Mouse (Mus musculus) kidney, postnatal 4 days (tissue): ENCODE results near the gene Tnfrsf8.
"Not testable (repeated sequence)": the region's sequence is repeated elsewhere in the genome, so short reads cannot be mapped to it uniquely, and the experiment has no call there.

Source experiments
- DNase-seq, 2 experiments: peaks; one replicate each; pipeline ENCODE4 v3.0.0; 2021; ENCODE audit warnings: mixed read lengths in 2 of 2

Tnfrsf8 gene

DNA sequence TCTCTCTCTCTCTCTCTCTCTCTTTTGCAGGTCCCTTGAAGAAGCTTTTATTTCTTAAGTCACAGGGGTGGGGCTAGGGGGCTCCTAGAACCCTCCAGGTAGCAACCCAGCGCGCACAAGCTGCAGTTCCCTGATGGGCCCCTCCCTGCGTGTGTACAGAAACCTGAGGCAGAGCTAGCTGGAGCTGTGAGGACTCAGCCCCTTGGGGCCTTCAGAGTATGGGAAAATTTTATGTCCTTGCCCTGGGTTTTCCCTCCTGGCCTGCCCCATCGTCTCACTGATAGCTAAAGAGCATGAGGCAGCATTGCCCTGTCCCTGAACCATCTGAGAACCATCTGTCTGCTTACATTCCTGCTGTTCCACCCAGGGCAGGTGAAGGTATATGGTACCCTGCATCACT, 8.5 kb downstream of the Tnfrsf8 start:
- DNase-seq: no peak

DNA sequence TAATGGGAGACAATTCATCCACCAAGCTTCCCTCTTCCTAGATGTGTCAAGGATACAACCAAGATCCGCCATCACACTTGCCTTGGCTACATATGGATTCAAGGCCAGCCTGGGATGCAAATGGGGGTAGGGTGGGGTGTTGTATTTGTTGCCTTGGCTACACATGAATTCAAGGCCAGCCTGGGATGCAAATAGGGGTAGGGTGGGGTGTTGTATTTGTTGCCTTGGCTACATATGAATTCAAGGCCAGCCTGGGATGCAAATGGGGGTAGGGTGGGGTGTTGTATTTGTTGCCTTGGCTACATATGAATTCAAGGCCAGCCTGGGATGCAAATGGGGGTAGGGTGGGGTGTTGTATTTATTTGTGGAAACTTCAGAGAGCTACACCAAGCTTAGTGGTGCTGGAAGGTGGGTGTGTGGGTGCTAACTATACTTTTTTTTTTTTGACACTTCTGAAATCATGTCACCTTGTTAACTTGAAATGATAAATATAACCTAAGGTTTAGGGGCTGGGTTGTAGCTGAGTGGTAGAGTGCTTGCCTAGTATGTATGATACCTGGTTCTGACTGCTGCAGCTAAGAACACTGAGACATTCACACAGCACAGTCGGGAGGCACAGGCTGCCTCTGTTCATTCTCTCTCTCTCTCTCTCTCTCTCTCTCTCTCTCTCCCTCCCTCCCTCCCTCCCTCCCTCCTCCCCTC, 9.2 kb downstream of the Tnfrsf8 start:
- DNase-seq: not testable (repeated sequence)

DNA sequence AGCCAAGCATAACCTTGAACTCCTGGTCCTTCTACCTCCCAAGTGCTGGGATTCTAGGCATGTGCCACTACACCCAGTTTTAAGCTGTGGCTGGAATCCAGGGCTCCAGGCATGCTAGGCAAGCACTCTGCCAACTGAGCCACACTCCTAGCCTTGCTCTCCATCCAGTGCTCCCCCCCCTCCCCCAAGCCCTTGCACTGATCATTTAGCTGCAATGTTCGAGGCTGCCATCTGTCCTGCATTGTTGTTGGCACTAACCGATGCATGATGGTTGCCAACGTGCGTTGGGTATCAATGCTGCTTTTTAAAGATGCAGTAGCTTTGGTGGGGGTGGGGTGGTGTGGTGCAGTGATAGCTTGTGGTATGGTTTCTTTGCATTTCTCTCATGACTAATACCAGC, 10.9 kb downstream of the Tnfrsf8 start:
- DNase-seq: no peak

DNA sequence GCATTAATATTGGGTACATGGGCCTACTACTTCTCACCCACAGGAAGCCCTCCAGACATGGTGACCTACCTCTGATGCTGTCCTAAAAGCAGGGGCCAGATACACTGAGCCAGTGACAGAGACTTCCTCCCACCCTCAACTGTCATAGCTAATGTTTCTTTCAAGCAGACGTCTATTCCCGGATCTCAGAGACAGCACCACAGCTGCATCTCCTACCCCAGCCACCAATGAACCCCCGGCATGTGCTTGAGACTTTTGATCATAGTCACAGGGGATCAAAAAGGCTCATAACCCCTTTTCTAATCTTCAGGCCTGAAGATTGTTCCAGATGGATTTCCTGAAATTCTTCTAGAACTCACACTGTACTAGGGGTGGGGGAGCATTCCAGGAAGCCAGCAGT, 12.9 kb downstream of the Tnfrsf8 start:
- no peak for DNase-seq

DNA sequence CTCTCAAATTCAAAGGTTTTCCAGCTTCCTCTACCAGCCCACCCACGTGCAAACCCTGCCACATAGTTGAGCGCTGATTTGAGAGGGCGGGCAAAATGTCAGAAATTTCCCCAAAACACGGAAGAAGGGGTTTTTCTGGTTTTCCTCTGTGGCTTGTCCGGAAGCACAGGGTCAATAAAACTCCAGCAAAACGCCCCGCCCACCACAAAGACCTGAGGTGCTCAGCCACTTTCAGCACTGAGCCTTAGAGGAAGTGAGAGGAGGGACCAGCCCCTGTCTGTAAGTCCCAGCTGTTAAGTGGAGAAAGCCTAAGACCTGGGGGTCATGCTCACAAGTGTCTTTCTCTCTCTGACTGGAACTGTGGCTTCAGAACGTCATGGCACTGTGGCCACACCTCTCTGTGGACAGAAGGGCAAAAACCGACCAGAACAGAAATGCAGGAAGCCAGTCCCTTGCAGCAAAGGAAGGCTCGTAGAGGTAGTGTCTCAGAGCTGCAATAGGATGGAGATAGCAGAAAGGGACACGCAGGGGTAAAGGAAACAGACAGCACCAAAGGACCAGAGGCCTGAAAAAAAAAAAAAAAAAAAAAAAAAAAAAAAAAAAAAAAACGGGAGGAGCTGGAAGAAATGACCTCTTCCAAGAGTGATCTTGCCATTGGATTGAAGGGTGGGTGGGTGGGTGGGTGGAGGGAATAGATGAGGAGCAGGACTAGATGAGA, 14.6 kb downstream of the Tnfrsf8 start:
- DNase-seq: peak; percentile 11 to 32

DNA sequence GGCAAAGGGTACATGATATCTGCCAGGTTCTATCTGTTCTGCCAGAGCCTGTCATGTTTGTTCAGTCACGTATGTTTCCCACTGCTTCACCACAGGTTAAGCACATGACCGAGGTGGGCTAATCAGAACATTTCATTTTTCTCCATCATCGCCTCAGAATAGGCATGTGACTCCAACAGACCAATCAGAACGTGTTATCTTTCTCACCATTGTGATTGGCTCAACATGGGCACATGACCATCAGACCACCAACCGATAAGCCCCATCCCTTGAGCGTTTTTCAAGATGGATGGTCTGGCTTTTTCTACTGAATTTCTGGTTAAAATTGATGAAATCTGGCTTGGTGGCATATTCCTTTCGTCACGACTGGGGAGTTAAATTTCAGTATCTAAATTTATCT, 15.6 kb downstream of the Tnfrsf8 start:
- no peak for DNase-seq

DNA sequence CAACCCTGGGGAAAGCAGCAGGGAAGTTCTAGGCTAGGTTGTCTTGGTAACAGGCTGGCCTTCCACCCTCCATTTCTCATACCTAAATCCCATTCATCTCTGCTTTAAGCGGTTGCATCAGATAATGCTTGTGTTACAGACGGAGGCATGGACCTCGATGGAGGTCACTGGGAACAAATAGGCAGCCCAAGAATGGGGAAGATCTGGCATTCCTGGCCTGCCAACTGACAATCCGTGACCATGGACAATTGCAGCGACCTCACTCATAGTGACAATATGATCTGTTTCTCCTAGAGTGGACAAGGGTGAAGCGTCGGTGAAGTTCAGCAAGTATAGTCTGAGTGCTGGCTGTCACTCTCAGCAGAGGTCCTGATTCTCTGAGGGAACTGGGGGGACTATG, 16.1 kb downstream of the Tnfrsf8 start:
- DNase-seq: no peak

DNA sequence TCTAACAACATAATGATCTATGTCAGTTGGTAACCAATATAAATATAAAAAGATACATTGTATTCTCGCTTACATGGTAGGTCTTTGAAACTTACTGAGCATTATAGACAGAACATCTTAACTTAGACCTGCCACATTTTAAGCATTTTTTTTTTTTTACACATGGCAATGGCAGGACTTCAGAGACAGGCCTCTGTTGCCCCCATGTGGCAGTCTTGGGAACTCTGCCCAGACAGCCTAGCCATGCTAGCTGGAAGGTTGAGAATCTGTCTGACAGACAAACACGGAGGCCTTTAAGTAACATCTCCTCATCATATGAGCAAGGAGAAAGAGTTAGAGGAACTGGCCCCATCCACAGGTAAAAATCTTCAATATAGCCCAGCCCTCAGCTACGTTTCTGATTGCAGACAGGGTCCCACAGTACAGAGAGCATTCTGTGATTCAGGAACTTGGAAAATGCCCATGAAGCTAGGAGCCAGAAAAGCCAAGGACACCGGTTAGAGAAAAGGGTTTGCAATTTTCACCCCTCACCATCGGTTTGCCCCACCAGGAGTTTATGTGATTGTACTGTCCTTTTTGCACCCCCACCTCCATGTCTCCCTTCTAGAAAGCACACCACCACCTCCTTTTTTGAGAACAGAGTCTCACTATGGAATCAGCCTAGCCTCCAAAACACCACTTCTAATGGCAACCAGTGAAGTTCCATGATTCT, 19.2 kb downstream of the Tnfrsf8 start:
- peak; percentile 79 to 82 for DNase-seq

DNA sequence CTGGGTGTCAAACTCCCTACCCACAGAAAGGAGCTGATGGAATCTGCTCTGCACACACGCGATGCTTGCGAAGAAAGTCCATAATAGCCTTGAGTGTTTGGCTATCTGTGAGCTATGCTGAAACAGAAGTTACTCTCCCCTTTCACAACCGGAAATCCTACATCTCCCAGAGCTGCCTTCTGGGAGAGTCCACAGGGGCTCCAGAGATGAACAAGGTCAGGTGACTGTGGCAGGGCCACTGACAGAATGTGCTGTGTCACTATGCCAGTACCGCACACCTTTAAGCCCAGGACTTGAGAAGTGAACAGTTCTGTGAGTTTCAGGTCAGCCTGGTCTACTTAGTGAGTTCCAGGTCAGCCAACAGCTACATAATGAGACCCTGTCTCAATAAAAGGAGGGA, 20.4 kb downstream of the Tnfrsf8 start:
- no peak for DNase-seq

DNA sequence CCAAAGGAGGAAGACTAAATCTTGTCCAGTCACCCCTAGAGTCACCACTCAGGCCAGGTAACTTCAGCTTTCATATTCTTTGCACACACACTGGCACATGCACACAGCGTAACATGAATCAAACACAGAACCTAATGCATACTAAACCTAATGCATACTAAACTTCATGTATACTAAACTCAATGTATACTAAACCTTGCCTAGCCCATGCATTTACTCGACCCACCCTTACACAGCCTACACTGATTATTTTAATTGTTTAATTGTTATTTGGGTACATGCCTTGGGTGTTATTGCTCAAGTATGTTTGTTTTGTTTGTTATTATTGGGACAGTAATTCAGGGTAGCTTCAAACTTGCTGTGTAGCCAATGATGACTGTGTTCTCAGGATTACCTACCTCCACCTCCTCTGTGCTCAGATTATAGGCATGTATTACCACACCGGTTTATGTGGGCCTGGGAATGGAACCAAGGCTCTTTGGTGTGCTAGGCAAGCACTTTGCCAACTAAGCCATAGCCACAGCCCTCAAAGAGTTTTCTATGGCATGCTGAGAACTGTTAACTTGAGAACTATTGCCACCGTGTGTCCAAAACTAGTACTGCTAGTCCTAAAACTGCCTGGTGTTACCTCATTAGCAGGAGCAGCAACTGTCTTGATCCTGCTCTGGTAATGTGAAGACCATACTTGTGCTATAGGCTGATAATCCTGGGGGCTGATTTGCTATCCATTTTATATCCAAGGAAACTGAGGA, 28.4 kb downstream of the Tnfrsf8 start:
- peak; percentile 63 to 67 for DNase-seq

DNA sequence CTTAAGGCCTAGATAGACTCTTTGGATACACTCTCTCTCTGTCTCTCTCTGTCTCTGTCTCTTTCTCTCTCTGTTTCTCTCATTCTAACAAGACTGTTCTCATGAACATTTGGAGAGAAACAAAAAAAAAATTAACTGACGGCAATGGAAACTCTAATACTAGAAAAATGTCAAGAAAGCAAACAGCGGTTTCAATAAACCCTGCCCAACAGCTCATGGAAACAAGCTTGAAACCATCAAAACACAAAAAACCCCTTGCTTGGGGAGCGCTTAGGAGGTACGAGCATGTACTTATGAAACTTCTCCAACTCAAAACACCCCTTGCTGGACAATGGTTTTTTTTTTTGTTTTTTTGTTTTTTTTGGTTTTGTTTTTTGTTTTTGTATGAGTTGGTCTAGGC, 30.3 kb downstream of the Tnfrsf8 start:
- no peak for DNase-seq

DNA sequence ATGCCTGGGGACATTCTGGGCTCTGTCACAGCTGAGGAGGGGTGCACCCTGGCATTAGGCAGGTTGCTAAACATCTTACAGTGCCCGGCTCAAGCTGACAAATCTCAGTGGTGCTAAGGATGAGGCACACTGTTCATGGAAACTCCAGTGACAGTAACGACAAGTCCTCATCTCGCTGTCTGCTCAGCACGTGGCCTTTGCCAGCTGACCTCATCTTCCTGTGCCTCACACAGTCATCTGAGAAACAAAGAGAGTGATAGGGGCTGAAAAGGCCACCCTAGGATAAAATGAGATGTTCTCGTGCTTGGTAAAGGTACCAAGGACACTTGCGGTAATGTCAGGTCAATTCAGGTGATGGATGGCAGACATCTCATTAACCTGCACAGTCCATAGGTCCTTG, 31.5 kb downstream of the Tnfrsf8 start:
- no peak for DNase-seq

DNA sequence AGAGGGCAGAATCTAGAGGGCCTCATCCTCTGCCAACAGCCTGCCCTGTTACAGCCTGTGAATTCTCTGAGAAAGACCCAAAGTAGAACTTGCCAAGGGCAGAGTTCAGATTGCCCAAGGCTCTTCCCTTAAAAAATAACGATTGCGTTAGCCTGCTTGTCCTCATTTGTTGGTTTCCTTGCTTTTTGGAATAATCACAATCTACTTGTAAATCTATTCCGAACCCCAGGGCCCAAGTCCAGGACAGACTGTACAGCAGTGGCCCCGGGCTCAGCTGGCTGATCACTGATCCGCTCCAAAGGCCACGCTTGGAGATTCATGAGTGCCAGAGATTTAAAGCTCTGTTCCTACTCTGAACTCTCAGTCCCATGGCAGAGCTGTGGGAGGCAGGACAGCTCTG, 34.0 kb downstream of the Tnfrsf8 start:
- DNase-seq: no peak

DNA sequence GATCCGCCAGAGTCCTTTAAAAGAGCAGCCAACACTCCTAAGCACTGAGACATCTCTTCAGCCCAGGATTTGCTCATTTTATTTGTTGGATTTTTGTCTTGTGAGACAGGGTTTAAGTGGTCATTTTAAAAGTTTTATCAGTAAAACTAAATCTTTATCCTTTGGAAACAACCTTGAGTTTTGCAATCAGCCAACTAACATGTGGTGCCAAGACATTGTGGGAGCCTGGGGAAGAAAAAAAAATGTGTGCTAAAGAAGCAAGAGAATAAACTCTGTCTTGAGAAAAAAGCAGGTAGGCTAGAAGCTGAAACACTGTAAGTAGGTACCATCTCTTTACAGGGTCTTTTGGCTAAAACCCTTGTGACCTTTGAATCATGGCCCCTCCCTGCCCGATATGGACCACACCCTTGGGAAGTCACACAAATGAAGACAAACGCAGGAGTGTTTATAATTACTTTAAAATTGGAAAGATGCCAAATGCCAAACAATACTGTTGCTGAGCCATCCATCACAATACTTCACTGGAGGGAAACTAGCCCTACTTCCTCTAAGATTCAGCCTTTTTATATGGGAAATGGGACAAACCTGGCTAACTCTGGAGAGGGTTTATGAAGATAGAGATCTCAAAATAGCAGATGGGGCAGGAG, 36.1 kb downstream of the Tnfrsf8 start:
- no peak for DNase-seq

DNA sequence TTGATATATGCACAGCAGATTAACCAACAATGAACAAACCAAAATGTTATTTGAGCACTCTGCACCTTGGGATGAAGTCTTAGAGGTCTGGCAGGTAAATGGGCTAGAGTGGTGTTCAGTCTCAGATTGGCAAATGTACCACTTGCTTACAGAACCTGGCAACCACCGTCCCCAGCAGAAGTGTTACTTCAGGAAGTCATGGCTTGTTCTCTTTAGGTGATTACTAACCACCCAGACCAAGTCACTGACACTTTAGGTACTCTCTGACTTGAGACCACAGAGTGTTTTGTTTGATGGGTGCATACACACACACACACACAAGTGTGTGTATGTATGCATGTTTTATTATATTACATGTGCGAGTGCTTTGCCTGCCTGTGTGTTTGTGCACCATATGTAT, 36.7 kb downstream of the Tnfrsf8 start:
- no peak for DNase-seq

DNA sequence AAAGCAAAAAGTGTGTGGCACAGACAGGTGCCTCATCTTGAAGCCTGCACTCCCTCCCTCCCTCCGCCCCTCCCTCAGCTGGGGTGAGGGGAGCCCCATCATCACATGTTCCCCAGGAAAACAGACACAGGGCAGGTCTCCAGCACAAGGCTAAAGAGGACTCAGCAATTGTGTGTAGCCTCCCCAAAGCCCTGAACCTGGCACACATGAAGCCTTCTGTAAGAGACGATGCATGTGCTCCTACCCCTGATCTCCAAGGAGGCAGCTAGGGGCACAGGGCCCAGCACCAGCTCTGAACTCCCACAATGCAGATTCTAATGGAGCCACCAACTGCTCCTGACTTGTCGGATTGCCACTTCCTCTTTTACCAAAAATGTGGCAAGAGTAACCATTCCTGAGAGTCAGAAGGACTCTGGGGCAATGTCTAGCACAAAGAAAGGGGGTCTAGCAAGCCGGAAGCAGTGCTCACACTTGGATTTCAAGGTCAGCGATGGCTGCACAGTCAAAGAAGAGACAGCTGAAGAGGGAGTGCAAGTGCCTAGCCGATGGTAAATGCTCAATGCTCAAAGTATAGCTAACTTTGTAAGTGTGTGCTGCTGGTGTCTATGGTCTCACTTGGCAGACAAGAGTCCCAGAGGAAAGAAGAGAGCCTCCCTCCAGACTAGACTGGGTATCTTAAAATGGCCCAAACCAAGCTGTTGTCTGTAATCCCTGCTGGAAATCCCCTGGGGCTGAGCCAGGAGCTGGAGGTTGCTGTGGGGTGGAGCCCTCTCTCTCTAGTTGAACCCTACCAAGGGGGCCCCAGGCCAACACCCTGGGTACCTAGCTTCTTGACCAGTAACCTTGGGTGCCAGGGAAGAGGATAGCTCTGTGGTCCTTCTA, 38.4 kb downstream of the Tnfrsf8 start:
- no peak for DNase-seq

DNA sequence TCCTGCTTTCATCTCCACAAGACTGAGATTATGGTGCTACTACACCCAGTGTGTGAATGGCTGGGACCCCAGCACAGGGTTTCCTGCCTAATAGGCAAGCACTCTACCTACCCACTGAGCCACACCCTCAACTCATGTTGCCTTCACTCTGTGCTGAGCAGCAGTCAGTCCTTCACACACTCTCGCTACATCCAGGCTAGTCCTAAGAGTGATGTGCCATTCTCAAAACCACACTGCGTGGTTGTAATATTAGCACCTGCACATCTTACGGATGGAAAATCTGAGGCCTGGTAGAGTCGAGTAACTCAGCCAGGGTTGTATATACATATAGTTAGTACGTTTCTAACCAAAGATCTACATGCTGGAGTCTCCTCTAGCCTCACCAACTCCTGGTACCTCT, 40.1 kb downstream of the Tnfrsf8 start:
- no peak for DNase-seq

DNA sequence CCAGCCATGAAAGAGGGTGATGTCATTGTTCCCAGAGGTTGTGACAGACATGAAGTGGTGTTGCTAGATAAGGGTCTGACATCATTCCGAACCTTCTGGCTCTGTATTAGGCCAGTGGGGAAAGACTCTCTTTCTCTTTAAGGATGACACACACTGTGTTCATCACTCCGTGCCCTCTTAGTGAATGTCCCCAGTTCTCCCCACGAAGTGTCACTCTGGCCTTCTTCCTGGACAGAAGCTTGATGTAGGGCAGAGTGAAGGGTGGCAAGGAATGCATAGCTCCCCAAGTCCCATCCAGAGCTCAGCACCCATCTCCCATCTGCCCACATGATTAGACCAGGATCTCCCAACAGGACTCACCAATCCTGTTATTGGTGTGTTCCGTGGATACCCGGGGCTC, 41.0 kb downstream of the Tnfrsf8 start:
- DNase-seq: no peak

DNA sequence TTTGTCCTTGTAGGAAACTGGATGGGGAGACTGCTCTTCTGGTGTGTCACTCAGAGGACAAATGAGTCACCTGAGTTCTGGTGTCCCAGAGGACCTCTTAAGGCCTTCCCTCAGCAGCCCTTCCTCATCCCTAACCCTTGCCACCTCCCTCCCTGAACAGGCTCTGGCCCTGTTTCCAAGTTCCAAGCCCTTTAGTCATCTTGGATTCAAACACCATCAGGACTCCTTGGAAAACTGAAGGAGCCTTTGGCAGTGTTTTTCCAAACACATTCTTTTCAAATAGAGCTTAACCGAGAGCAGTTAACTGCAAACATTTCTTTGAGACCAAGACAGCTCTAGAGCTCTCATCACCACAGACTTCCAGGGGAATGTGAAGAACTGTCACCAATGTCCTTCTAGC, 42.2 kb downstream of the Tnfrsf8 start:
- DNase-seq: no peak

DNA sequence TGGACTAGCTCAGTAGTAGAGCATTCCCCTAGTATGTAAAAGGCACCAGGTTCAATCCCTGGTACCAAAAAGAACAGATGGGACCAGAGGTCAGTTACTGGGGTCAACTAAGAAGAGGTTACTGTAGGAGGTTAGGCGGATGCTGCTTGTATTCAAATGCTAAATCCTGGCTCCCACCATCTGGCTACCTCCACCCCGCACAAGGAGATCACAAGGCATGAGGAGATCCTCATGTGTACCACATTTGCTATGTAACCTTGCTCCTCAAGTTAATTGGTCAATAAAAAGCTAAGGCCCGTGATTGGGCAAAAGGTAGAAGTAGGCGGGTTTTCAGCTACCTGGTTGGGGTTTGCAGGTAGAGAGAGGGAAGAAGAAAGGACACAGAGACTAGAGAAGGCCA, 43.3 kb downstream of the Tnfrsf8 start:
- DNase-seq: no peak

DNA sequence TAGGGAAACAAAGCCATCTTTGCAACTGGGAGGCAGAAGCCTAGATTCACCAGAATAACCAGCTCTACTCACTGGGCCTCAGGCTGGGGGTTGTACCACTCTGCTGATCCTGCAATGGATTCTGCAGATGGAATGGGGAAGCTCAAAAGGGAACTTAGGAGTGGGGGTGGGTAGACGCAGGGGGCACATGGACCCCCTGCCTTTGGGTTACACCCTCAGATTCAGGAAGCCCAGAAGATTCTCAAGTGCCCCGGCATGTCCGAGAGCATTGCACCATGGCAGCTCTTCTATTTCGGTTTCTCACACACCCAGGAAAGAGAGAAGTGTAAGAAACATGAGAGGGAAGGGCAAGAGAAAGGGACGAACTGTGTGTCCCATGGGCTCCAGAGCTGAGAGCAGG, 44.8 kb downstream of the Tnfrsf8 start:
- DNase-seq: no peak

DNA sequence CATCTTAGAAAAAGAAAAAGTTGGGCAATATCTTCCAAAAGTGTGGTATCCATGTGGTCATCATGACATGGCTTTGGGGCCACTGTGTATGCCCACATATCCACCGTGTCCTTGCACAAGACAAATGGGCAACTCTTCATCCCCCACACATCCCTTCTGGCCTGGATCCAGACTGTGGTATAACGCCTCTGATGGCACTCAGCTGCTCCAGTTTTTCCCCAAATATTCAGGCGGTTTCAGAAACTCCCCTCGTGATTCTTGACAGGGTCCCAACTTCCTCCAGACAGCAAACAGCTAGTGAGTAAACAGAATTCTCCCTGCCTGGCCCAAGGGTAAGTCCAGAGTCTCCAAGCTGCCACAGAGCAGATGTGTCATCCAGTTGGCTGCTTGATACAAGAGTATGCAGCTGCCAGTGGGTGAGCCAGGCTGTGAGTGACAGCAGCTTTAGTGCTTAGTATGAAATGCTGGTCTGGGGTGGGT, 47.3 kb downstream of the Tnfrsf8 start:
- DNase-seq: no peak
